Mouse (Mus musculus): ENCODE data around the gene Pcdh19. TPM values are rescaled to one million over a fixed set of nuclear protein-coding genes. Genes with fewer than 3 reads are reported as not detected.
A peak's percentile ranks its signal among the peaks of the same experiment; 100 is the strongest.

Pcdh19 gene
- total and polyA plus RNA-seq, 3 experiments, result not detected

DNA sequence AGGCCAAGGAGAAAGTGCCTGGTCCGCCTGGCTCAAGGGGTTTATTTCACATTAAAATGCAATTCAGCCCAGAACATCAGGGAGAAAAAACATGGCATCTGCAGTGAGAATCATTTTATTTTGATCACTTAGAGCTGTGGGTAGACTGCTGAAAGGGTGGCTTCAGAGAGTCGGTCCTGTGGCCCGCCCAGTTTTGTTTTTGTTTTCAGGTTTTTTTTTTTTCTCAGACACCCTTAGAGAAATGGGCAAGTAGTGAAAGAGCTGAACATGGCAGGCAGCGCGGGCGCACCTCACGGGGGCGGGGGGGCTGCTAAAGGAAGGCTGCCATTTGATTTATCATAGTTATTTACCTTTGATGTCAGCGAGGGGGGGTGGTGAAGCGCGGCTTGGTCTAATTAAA is 2.0 kb upstream of the Pcdh19 start:
- Histone ChIP-seq H3K27me3 (replicated peaks) (no peaks in the 10 kb centered on the region), H3K36me3 (replicated peaks in 1 of 2; ENCODE audit: control insufficient read depth in 1 of 2, insufficient read depth in 1 of 2, low read length in 1 of 2) (no peaks in the 10 kb centered on the region), H3K9ac (ENCODE audit: insufficient read depth, low read depth) (no peak overlapping the region; the same call in 1 of the 2 replicates), H3K79me2 (replicated peaks; ENCODE audit: control insufficient read depth, extremely low read depth, insufficient read depth, poor library complexity, severe bottlenecking) (no peaks in the 10 kb centered on the region), H3K4me3 (replicated peaks in 1 of 3; ENCODE audit: low read depth in 2 of 3, low read length in 2 of 3, poor library complexity in 1 of 3) (peak overlapping the region in 2 of 3 experiments; percentile 32 to 45), H3K27ac (ENCODE audit: insufficient read depth, low read depth) (no peak overlapping the region), H3K4me2 (ENCODE audit: insufficient read depth, low read depth, poor library complexity, severe bottlenecking) (peak overlapping the region; percentile 91), H3K9me3 (replicated peaks; ENCODE audit: low read length) (peaks cover 10% of the 10 kb centered on the region), H3K4me1 (ENCODE audit: control insufficient read depth in 1 of 2, insufficient read depth in 2 of 2) (no peaks in the 10 kb centered on the region)
- dilution Hi-C loops (cut with MboI; ENCODE audit: extremely low pct_ligation_motif_present, extremely low pct_unique_long_range_greater_than_20kb, low sequenced_read_pairs) (no loop called here), in situ Hi-C loops (cut with MboI; ENCODE audit: low pct_ligation_motif_present, low pct_unique_long_range_greater_than_20kb, low sequenced_read_pairs) (no loop called here)
- no peak for DNase-seq (ENCODE audit: extremely low read depth)
- TF ChIP-seq MAFK (IDR thresholded peaks at IDR 0.05; ENCODE audit: insufficient replicate concordance, low read length) (no peak), ZNF384 (IDR thresholded peaks at IDR 0.05; ENCODE audit: low read depth, low read length) (peak; percentile 21; the same call in 1 of the 2 replicates)

DNA sequence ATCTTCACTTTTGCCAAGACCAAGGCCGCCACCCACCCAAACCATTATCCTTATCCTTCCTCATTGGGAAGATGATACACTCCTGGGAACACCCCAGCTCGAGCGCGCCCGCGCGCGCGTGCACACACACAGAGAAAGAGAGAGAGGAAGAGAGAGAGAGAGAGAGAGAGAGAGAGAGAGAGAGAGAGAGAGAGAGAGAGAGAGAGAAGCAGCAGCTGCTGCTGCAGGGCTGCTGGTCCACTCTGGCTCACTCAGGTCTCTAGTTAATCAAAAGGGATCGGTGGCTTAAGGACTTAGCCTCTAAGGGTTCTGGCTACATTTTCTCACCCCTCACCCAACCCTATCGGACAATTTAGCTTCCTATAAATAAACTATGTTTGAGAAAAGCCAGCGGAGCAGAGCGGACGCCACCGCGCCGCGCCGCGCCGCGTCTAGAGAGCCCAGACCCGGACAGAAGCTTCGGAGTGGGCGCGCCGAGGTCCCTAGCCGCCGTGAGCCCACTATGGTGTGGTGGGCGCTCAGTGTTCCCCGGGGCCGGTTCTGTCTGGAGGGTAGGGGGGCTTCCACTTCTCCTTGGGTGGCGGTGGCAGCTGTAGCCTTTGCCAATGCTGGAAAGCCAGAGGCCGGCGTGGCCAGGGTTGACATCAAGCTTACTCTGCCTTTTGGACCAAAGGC is 926 bp upstream of the Pcdh19 start:
- no peaks in the 10 kb centered on the region for H3K4me1 ChIP-seq (ENCODE audit: control insufficient read depth in 1 of 2, insufficient read depth in 2 of 2)
- in situ Hi-C loops (cut with MboI; ENCODE audit: low pct_ligation_motif_present, low pct_unique_long_range_greater_than_20kb, low sequenced_read_pairs), result no loop called here
- H3K36me3 ChIP-seq (replicated peaks in 1 of 2; ENCODE audit: control insufficient read depth in 1 of 2, insufficient read depth in 1 of 2, low read length in 1 of 2), result no peaks in the 10 kb centered on the region
- no peak for TF ChIP-seq MAZ (IDR thresholded peaks at IDR 0.05; ENCODE audit: low read depth, low read length)
- TF ChIP-seq ELF1 (IDR thresholded peaks at IDR 0.05; ENCODE audit: low read depth, low read length), result no peak
- no peak for TF ChIP-seq CHD1 (IDR thresholded peaks at IDR 0.05; ENCODE audit: low read depth, low read length)
- TF ChIP-seq TBP (conservative IDR thresholded peaks at IDR 0.05; ENCODE audit: low read depth, low read length), result no peak
- TF ChIP-seq JUND (conservative IDR thresholded peaks at IDR 0.05; ENCODE audit: low read depth, low read length), result no peak
- TF ChIP-seq RCOR1 (conservative IDR thresholded peaks at IDR 0.05; ENCODE audit: low read depth, low read length), result no peak
- no peak for TF ChIP-seq BHLHE40 (IDR thresholded peaks at IDR 0.05; ENCODE audit: low read depth, low read length)
- no peak for TF ChIP-seq NRF1 (IDR thresholded peaks at IDR 0.05; ENCODE audit: low read depth, low read length)
- TF ChIP-seq USF2 (conservative IDR thresholded peaks at IDR 0.05; ENCODE audit: low read depth, low read length), result no peak
- no peak for TF ChIP-seq SIN3A (IDR thresholded peaks at IDR 0.05; ENCODE audit: low read length)
- TF ChIP-seq CTCF (conservative IDR thresholded peaks at IDR 0.05 in 1 of 2, IDR thresholded peaks at IDR 0.05 in 1 of 2; ENCODE audit: low read depth in 2 of 2, low read length in 2 of 2), result no peak
- no peak for TF ChIP-seq TCF12 (IDR thresholded peaks at IDR 0.05; ENCODE audit: low read depth, low read length)
- TF ChIP-seq GABPA (IDR thresholded peaks at IDR 0.05; ENCODE audit: insufficient replicate concordance, low read depth, low read length), result no peak
- TF ChIP-seq ZMIZ1 (IDR thresholded peaks at IDR 0.05; ENCODE audit: low read depth, low read length), result no peak
- no peak for TF ChIP-seq ZNF384 (IDR thresholded peaks at IDR 0.05; ENCODE audit: low read depth, low read length)
- H3K4me2 ChIP-seq (ENCODE audit: insufficient read depth, low read depth, poor library complexity, severe bottlenecking), result no peak overlapping the region
- no peak overlapping the region for H3K27ac ChIP-seq (ENCODE audit: insufficient read depth, low read depth)
- H3K27me3 ChIP-seq (replicated peaks), result no peaks in the 10 kb centered on the region
- peaks cover 10% of the 10 kb centered on the region for H3K9me3 ChIP-seq (replicated peaks; ENCODE audit: low read length)
- dilution Hi-C loops (cut with MboI; ENCODE audit: extremely low pct_ligation_motif_present, extremely low pct_unique_long_range_greater_than_20kb, low sequenced_read_pairs), result no loop called here
- no peak overlapping the region for H3K9ac ChIP-seq (ENCODE audit: insufficient read depth, low read depth)
- H3K79me2 ChIP-seq (replicated peaks; ENCODE audit: control insufficient read depth, extremely low read depth, insufficient read depth, poor library complexity, severe bottlenecking), result no peaks in the 10 kb centered on the region
- DNase-seq (ENCODE audit: extremely low read depth), result no peak
- H3K4me3 ChIP-seq (replicated peaks in 1 of 3; ENCODE audit: low read depth in 2 of 3, low read length in 2 of 3, poor library complexity in 1 of 3), result no peak overlapping the region

All from CH12.LX (cell line).